Mouse (Mus musculus): ENCODE measurements around the gene 1500011B03Rik.

GRCm38 (mm10) chr5:114803231-114803630, 20.0 kb downstream of the 1500011B03Rik start:
- TF ChIP-seq GATA1 (IDR thresholded peaks at IDR 0.05; ENCODE audit: borderline replicate concordance, low read length): no peak
- no peak for TF ChIP-seq FLI1 (IDR thresholded peaks at IDR 0.05; ENCODE audit: low read length)
